Mouse (Mus musculus) cerebellum, postnatal 36 days (tissue): ENCODE measurements around the gene 2310002L09Rik.
A peak's percentile ranks its signal among the peaks of the same experiment; 100 is the strongest.
"Not testable (repeated sequence)": the region's sequence is repeated elsewhere in the genome, so short reads cannot be mapped to it uniquely, and the experiment has no call there.

ENCODE experiments used
- DNase-seq, 2 experiments: peaks; one replicate each; pipeline ENCODE4 v3.0.0; 2021 to 2022; ENCODE audit warnings: mixed read lengths in 2 of 2

2310002L09Rik gene

DNA sequence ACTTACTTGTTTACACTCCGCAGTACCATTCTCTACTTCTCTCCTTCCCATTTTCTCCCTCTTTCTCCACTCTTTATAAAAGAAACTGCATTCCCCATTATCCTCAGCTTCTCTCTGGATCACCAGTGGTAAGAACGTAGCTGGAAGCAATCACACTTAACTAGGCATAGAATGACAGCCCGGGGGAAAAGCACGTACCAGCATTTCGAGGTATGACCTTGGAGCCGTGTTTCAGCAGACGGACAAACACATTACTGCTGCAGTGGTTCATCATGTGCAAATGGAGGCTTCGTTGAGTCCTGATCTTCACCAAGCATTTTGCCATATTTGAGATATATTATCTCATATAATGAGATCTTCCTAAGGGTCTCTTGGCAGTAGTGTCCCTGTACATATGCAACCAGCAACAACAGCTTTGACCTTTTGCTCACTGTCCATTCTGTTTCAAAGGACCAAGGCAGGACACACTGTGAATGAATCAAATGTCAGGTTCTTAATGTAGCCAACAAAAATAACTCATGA is at the start of gene 2310002L09Rik:
TSS of gene 2310002L09Rik (minus strand) at position 472 of the 522 bp plus-strand sequence.
- no peak for DNase-seq

GRCm38 (mm10) chr4:73980454-73980853 is 29.8 kb upstream of the 2310002L09Rik start:
- peak; percentile 17 to 18 for DNase-seq

- not testable (repeated sequence) for DNase-seq
These were observed 30.0 kb downstream of the 2310002L09Rik start, which contains the start of gene Gm11756 for GRCm38 (mm10) chr4:73920660-73921059. Gm11756 (minus strand) TSS chr4:73920760.

DNA sequence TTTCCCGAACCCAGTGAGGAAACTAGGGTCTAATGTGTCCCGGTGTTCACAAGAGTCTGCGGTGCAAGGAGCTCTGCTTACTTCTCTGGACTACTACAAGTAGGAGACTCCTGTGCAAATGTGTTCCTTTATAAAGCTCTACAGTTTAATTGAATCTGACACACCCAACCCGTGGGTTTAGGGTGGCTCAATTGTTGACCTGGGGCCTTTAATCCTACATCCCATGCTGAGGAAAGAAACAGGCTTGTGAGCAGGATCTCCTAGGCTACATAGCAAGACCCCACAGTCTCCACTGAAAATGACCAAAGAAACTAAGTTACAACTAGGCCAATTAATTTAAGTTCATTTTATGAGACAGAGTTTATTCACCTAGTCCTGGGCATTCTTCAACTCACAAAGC is 44.8 kb downstream of the 2310002L09Rik start, which contains the start of gene Gm13871:
TSS of gene Gm13871 (minus strand) at position 101 of the 400 bp plus-strand sequence.
- DNase-seq, result not testable (repeated sequence)

- DNase-seq, result not testable (repeated sequence)
These were observed 59.6 kb downstream of the 2310002L09Rik start, which contains the start of gene Gm11757 for GRCm38 (mm10) chr4:73891012-73891411. Gm11757 (minus strand) TSS chr4:73891112.
